Mouse (Mus musculus) MEL (cell line): ENCODE data around the gene Vdr. TPM values are rescaled to one million over a fixed set of nuclear protein-coding genes. Genes with fewer than 3 reads are reported as not detected.
A peak's percentile ranks its signal among the peaks of the same experiment; 100 is the strongest.

Experiments
- DNase-seq: peaks from one replicate; pipeline ENCODE4 v3.0.0; 2011; ENCODE audit warnings: low read depth, low spot score
- H3K27ac ChIP-seq: 2 replicates; pipeline ENCODE4 v1.5.1; 2012; ENCODE audit warnings: low read depth, mild to moderate bottlenecking, control low read depth, low read length, moderate library complexity; ENCODE audit not compliant: control insufficient read depth
- H3K27me3 ChIP-seq, 2 experiments: fragments of 150-350 bp in 1 of 2; sonication (generic) in 1 of 2; 2 replicates each; pipeline ENCODE4 v1.6.1; 2012; ENCODE audit warnings: low read length in 2 of 2, mild to moderate bottlenecking in 2 of 2, improper control_type of control experiment in 1 of 2, moderate library complexity in 1 of 2; ENCODE audit not compliant: insufficient read depth in 2 of 2, control insufficient read depth in 1 of 2
- H3K36me3 ChIP-seq, 2 experiments: 2 replicates each; pipeline ENCODE4 v1.6.1; 2012 to 2014; ENCODE audit warnings: low read length in 2 of 2, improper control_type of control experiment in 1 of 2, inconsistent platforms in 1 of 2, mild to moderate bottlenecking in 1 of 2; ENCODE audit not compliant: insufficient read depth in 2 of 2, control insufficient read depth in 1 of 2
- H3K4me1 ChIP-seq, 2 experiments: fragments of 150-350 bp in 1 of 2; sonication (generic) in 1 of 2; 2 replicates each; pipeline ENCODE4 v1.6.1; 2012; ENCODE audit warnings: low read length in 2 of 2, improper control_type of control experiment in 1 of 2, mild to moderate bottlenecking in 1 of 2; ENCODE audit not compliant: insufficient read depth in 2 of 2, control insufficient read depth in 1 of 2
- H3K4me3 ChIP-seq, 2 experiments: fragments of 150-350 bp in 1 of 2; sonication (generic) in 1 of 2; 2 replicates each; pipeline ENCODE4 v1.5.1; 2012; ENCODE audit warnings: low read depth in 2 of 2, low read length in 2 of 2, mild to moderate bottlenecking in 2 of 2, moderate library complexity in 2 of 2, control low read depth in 1 of 2, improper control_type of control experiment in 1 of 2; ENCODE audit not compliant: control insufficient read depth in 1 of 2, insufficient read depth in 1 of 2
- H3K79me2 ChIP-seq: 2 replicates; pipeline ENCODE4 v1.6.1; 2012; ENCODE audit warnings: mild to moderate bottlenecking, low read length, moderate library complexity; ENCODE audit not compliant: control insufficient read depth, poor library complexity, insufficient read depth
- H3K9ac ChIP-seq: 2 replicates; pipeline ENCODE4 v1.6.1; 2012; ENCODE audit warnings: low read depth, mild to moderate bottlenecking, control low read depth, low read length, moderate library complexity; ENCODE audit not compliant: control insufficient read depth, poor library complexity, severe bottlenecking
- H3K9me3 ChIP-seq: fragments of 150-350 bp; sonication (generic); replicated peaks from 2 replicates; pipeline ENCODE4 v1.6.1; 2012; ENCODE audit warnings: mild to moderate bottlenecking, low read length, improper control_type of control experiment, moderate library complexity; ENCODE audit not compliant: insufficient read depth
- CTCF ChIP-seq, 3 experiments: IDR thresholded peaks in 2 of 3; conservative IDR thresholded peaks in 1 of 3; 2 replicates each; pipeline ENCODE4 v1.5.1; 2011 to 2012; ENCODE audit warnings: low read length in 3 of 3, low read depth in 2 of 3, mild to moderate bottlenecking in 2 of 3, improper control_type of control experiment in 1 of 3, inconsistent platforms in 1 of 3, mixed read lengths in 1 of 3, moderate library complexity in 1 of 3; ENCODE audit not compliant: control insufficient read depth in 1 of 3, insufficient read depth in 1 of 3, poor library complexity in 1 of 3, severe bottlenecking in 1 of 3
- ELF1 ChIP-seq: IDR thresholded peaks from 2 replicates; pipeline ENCODE4 v1.6.1; 2014; ENCODE audit warnings: low read depth, mild to moderate bottlenecking, inconsistent platforms, low read length, improper control_type of control experiment, moderate library complexity
- EP300 ChIP-seq, 2 experiments: IDR thresholded peaks; 2 replicates each; pipeline ENCODE4 v1.6.1; 2011; ENCODE audit warnings: improper control_type of control experiment in 2 of 2, low read length in 2 of 2, low read depth in 1 of 2, mild to moderate bottlenecking in 1 of 2
- GABPA ChIP-seq: IDR thresholded peaks from 2 replicates; pipeline ENCODE4 v1.6.1; 2012; ENCODE audit warnings: low read depth, mild to moderate bottlenecking, inconsistent platforms, low read length, improper control_type of control experiment, moderate library complexity
- KAT2A ChIP-seq: conservative IDR thresholded peaks from 2 replicates; pipeline ENCODE4 v1.6.1; 2012; ENCODE audit warnings: low read depth, low read length, improper control_type of control experiment, inconsistent platforms
- MAFK ChIP-seq: IDR thresholded peaks from 2 replicates; pipeline ENCODE4 v1.6.1; 2011; ENCODE audit warnings: low read depth, mild to moderate bottlenecking, low read length, improper control_type of control experiment, borderline replicate concordance
- MAX ChIP-seq: IDR thresholded peaks from 2 replicates; pipeline ENCODE4 v1.6.1; 2011; ENCODE audit warnings: low read length, improper control_type of control experiment
- MEF2A ChIP-seq: IDR thresholded peaks from 2 replicates; pipeline ENCODE4 v1.6.1; 2014; ENCODE audit warnings: low read depth, mild to moderate bottlenecking, inconsistent platforms, low read length, improper control_type of control experiment; ENCODE audit not compliant: poor library complexity, insufficient replicate concordance, severe bottlenecking; ENCODE audit errors: extremely low read depth
- MXI1 ChIP-seq: IDR thresholded peaks from 2 replicates; pipeline ENCODE4 v1.6.1; 2011; ENCODE audit warnings: mild to moderate bottlenecking, low read depth, low read length, improper control_type of control experiment
- MYB ChIP-seq: IDR thresholded peaks from 2 replicates; pipeline ENCODE4 v1.6.1; 2011; ENCODE audit warnings: mild to moderate bottlenecking, low read depth, low read length, improper control_type of control experiment
- NRF1 ChIP-seq: IDR thresholded peaks from 2 replicates; pipeline ENCODE4 v1.6.1; 2014; ENCODE audit warnings: low read depth, mild to moderate bottlenecking, inconsistent platforms, low read length, improper control_type of control experiment, moderate library complexity; ENCODE audit not compliant: poor library complexity, insufficient read depth, severe bottlenecking
- POLR2AphosphoS2 ChIP-seq: IDR thresholded peaks from 2 replicates; pipeline ENCODE4 v1.6.1; 2011; ENCODE audit warnings: low read length, improper control_type of control experiment
- POLR2AphosphoS5 ChIP-seq: IDR thresholded peaks from 2 replicates; pipeline ENCODE4 v1.6.1; 2012; ENCODE audit warnings: low read depth, borderline replicate concordance, mild to moderate bottlenecking, inconsistent platforms, low read length, moderate library complexity, mixed read lengths
- RAD21 ChIP-seq: IDR thresholded peaks from 2 replicates; pipeline ENCODE4 v1.6.1; 2011; ENCODE audit warnings: mild to moderate bottlenecking, low read depth, low read length, improper control_type of control experiment
- SIN3A ChIP-seq: IDR thresholded peaks from 2 replicates; pipeline ENCODE4 v1.6.1; 2012; ENCODE audit warnings: low read length, improper control_type of control experiment, inconsistent platforms
- TAL1 ChIP-seq: IDR thresholded peaks from 2 replicates; pipeline ENCODE4 v1.6.1; 2012; ENCODE audit warnings: mild to moderate bottlenecking, inconsistent platforms, low read length, moderate library complexity, mixed read lengths
- TBP ChIP-seq: IDR thresholded peaks from 2 replicates; pipeline ENCODE4 v1.8.0; 2011; ENCODE audit warnings: low read depth, low read length, improper control_type of control experiment
- UBTF ChIP-seq: IDR thresholded peaks from 2 replicates; pipeline ENCODE4 v1.6.1; 2012; ENCODE audit warnings: low read depth, mild to moderate bottlenecking, inconsistent platforms, low read length, improper control_type of control experiment, moderate library complexity, borderline replicate concordance; ENCODE audit not compliant: insufficient read depth
- USF1 ChIP-seq: IDR thresholded peaks from 2 replicates; pipeline ENCODE4 v1.6.1; 2014; ENCODE audit warnings: low read depth, mild to moderate bottlenecking, inconsistent platforms, low read length, improper control_type of control experiment, moderate library complexity
- ZKSCAN1 ChIP-seq: IDR thresholded peaks from 2 replicates; pipeline ENCODE4 v1.6.1; 2012; ENCODE audit warnings: low read depth, mild to moderate bottlenecking, inconsistent platforms, low read length, improper control_type of control experiment, moderate library complexity
- ZMIZ1 ChIP-seq: IDR thresholded peaks from 2 replicates; pipeline ENCODE4 v1.6.1; 2012; ENCODE audit warnings: low read depth, mild to moderate bottlenecking, inconsistent platforms, low read length, improper control_type of control experiment, moderate library complexity
- polyA plus RNA-seq, 2 experiments: library from polyadenylated mRNA; stranded (reverse) in 1 of 2; unstranded in 1 of 2; fragments of >175 nt in 1 of 2; fragments of >200 nt in 1 of 2; gene quantifications; 2 replicates each; pipeline versions ENCODE4 v1.2.1 to v1.2.4; 2012; ENCODE audit warnings: low replicate concordance in 2 of 2, low read depth in 1 of 2; ENCODE audit not compliant: insufficient read length in 2 of 2, insufficient read depth in 1 of 2, missing spikeins in 1 of 2
- total RNA-seq: library from RNA; depleted of rRNA; stranded (reverse); fragments of 300-350 nt; gene quantifications from 2 replicates; pipeline ENCODE4 v1.2.3, GENCODE M21; 2012

Vdr gene
- total and polyA plus RNA-seq, 3 experiments, result 0.54 to 1.9 TPM; not detected in 1

GRCm38 (mm10) chr15:97821983-97822363, 88.5 kb downstream of the Vdr start:
- Histone ChIP-seq H3K27ac (no peak overlapping the region), H3K27me3 (no peaks in the 10 kb centered on the region), H3K4me3 (no peak overlapping the region), H3K79me2 (peaks cover 89% of the 10 kb centered on the region), H3K4me1 (peaks cover 38 to 51% of the 10 kb centered on the region in 2 experiments), H3K36me3 (peaks cover 53 to 66% of the 10 kb centered on the region in 2 experiments), H3K9ac (no peak overlapping the region), H3K9me3 (no peaks in the 10 kb centered on the region)
- 0 out of 2 replicates have a peak, but pooled peaks have one; percentile 11 for TF ChIP-seq MYB
- TF ChIP-seq CTCF (IDR thresholded peaks at IDR 0.05 in 2 of 3, conservative IDR thresholded peaks at IDR 0.05 in 1 of 3; ENCODE audit: control insufficient read depth in 1 of 3, insufficient read depth in 1 of 3, low read depth in 2 of 3, low read length in 3 of 3, poor library complexity in 1 of 3, severe bottlenecking in 1 of 3), result no peak
- DNase-seq, result no peak

- H3K4me1 ChIP-seq, result peaks cover 33 to 46% of the 10 kb centered on the region in 2 experiments
Measured at GRCm38 (mm10) chr15:97821321-97821982, 89.0 kb downstream of the Vdr start.

GRCm38 (mm10) chr15:97819937-97820336, 90.5 kb downstream of the Vdr start:
- DNase-seq, result no peak
- TF ChIP-seq MXI1, result no peak
- no peak for TF ChIP-seq KAT2A
- TF ChIP-seq TBP, result no peak
- TF ChIP-seq NRF1, result no peak
- TF ChIP-seq ZMIZ1, result no peak
- no peak for TF ChIP-seq TAL1
- no peak for TF ChIP-seq MAX
- no peak for TF ChIP-seq MAFK
- TF ChIP-seq MEF2A, result no peak
- no peak for TF ChIP-seq CTCF (IDR thresholded peaks at IDR 0.05 in 2 of 3, conservative IDR thresholded peaks at IDR 0.05 in 1 of 3; ENCODE audit: control insufficient read depth in 1 of 3, insufficient read depth in 1 of 3, low read depth in 2 of 3, low read length in 3 of 3, poor library complexity in 1 of 3, severe bottlenecking in 1 of 3)
- no peak for TF ChIP-seq GABPA
- TF ChIP-seq USF1, result no peak
- TF ChIP-seq UBTF, result no peak
- no peak for TF ChIP-seq ELF1
- no peak for TF ChIP-seq EP300 (IDR thresholded peaks at IDR 0.05; ENCODE audit: low read depth in 1 of 2, low read length in 2 of 2)
- TF ChIP-seq POLR2AphosphoS2, result no peak
- TF ChIP-seq RAD21, result no peak
- no peak for TF ChIP-seq SIN3A
- no peak for TF ChIP-seq ZKSCAN1
- TF ChIP-seq, all 39 proteins: peak for 0
- Histone ChIP-seq H3K4me1 (peaks cover 22 to 33% of the 10 kb centered on the region in 2 experiments), H3K9ac (no peak overlapping the region), H3K36me3 (peaks cover 36 to 74% of the 10 kb centered on the region in 2 experiments), H3K4me3 (no peak overlapping the region), H3K27ac (no peak overlapping the region), H3K9me3 (no peaks in the 10 kb centered on the region), H3K79me2 (peaks cover 90% of the 10 kb centered on the region), H3K27me3 (no peaks in the 10 kb centered on the region)

More at GRCm38 (mm10) chr15:97821321-97821982, 89.0 kb downstream of the Vdr start:
- Histone ChIP-seq H3K79me2 (peaks cover 88% of the 10 kb centered on the region), H3K9ac (no peak overlapping the region), H3K27ac (no peak overlapping the region), H3K9me3 (no peaks in the 10 kb centered on the region), H3K4me3 (no peak overlapping the region), H3K27me3 (no peaks in the 10 kb centered on the region), H3K36me3 (peaks cover 48 to 64% of the 10 kb centered on the region in 2 experiments)
- DNase-seq, result no peak
- TF ChIP-seq POLR2AphosphoS5 (no peak), CTCF (IDR thresholded peaks at IDR 0.05 in 2 of 3, conservative IDR thresholded peaks at IDR 0.05 in 1 of 3; ENCODE audit: control insufficient read depth in 1 of 3, insufficient read depth in 1 of 3, low read depth in 2 of 3, low read length in 3 of 3, poor library complexity in 1 of 3, severe bottlenecking in 1 of 3) (0 out of 6 replicates have a peak, but pooled peaks of 1 of the 3 experiments have one; percentile 5), ELF1 (peak; percentile 40; the same call in 1 of the 2 replicates)
- TF ChIP-seq, all 39 proteins: peak for 2
